Mouse (Mus musculus) neural tube, embryonic 15.5 days (tissue): ENCODE measurements at regions not wholly inside any gene's neighbourhood (a gene's known extent, or its start where the extent isn't known, plus 50 kb on each side); places are given as distances from the start of the nearest gene placed in this dataset.
A peak's percentile ranks its signal among the peaks of the same experiment; 100 is the strongest.

Experiments
- ATAC-seq: fragments of 200-750 bp; cut with Nextera tagmentation; 2 replicates; pipeline ENCODE4 v1.8.0; 2017; ENCODE audit warnings: mild to moderate bottlenecking, moderate TSS enrichment, moderate library complexity; ENCODE audit not compliant: low FRiP score
- H3K27ac ChIP-seq: fragments of 300-500 bp; sonication (generic); replicated peaks from 2 replicates; pipeline ENCODE4 v1.5.1; 2015; ENCODE audit warnings: mild to moderate bottlenecking, inconsistent platforms
- H3K27me3 ChIP-seq: fragments of 300-500 bp; sonication (generic); replicated peaks from 2 replicates; pipeline ENCODE4 v1.6.1; 2015; ENCODE audit warnings: inconsistent platforms
- H3K36me3 ChIP-seq: fragments of 300-500 bp; sonication (generic); 2 replicates; pipeline ENCODE4 v1.6.1; 2015; ENCODE audit warnings: inconsistent platforms
- H3K4me1 ChIP-seq: fragments of 300-500 bp; sonication (generic); 2 replicates; pipeline ENCODE4 v1.6.1; 2015; ENCODE audit warnings: inconsistent platforms
- H3K4me2 ChIP-seq: fragments of 300-500 bp; sonication (generic); 2 replicates; pipeline ENCODE4 v1.6.1; 2015; ENCODE audit warnings: inconsistent platforms, mild to moderate bottlenecking, moderate library complexity
- H3K4me3 ChIP-seq: fragments of 300-500 bp; sonication (generic); replicated peaks from 2 replicates; pipeline ENCODE4 v1.5.1; 2015; ENCODE audit warnings: mild to moderate bottlenecking, inconsistent platforms
- H3K9ac ChIP-seq: fragments of 300-500 bp; sonication (generic); replicated peaks from 2 replicates; pipeline ENCODE4 v1.6.1; 2015; ENCODE audit warnings: mild to moderate bottlenecking, inconsistent platforms
- H3K9me3 ChIP-seq: fragments of 300-500 bp; sonication (generic); replicated peaks from 2 replicates; pipeline ENCODE4 v1.6.1; 2016; ENCODE audit warnings: inconsistent platforms
- WGBS: fragments of 180-500 bp; shearing (Covaris S2); methylation state at CpG from one replicate; pipeline ENCODE4 v1.1.7; 2015; ENCODE audit warnings: mixed read lengths; 5-methylcytosine and 5-hydroxymethylcytosine counted together

- no peak overlapping the region for H3K4me3 ChIP-seq
- H3K27ac ChIP-seq = no peak overlapping the region
- H3K36me3 ChIP-seq = no peaks in the 10 kb centered on the region
- H3K4me2 ChIP-seq = peak overlapping the region; percentile 36
- H3K4me1 ChIP-seq = peaks cover 13% of the 10 kb centered on the region
- no peaks in the 10 kb centered on the region for H3K27me3 ChIP-seq
- H3K9me3 ChIP-seq = no peaks in the 10 kb centered on the region
- no peak overlapping the region for H3K9ac ChIP-seq
- no peak for ATAC-seq
- 20% methylated on average over 6 of the region's 6 CpGs for WGBS
Measured at GRCm38 (mm10) chr2:21267149-21267761, 61.7 kb downstream of the Thnsl1 start.

DNA sequence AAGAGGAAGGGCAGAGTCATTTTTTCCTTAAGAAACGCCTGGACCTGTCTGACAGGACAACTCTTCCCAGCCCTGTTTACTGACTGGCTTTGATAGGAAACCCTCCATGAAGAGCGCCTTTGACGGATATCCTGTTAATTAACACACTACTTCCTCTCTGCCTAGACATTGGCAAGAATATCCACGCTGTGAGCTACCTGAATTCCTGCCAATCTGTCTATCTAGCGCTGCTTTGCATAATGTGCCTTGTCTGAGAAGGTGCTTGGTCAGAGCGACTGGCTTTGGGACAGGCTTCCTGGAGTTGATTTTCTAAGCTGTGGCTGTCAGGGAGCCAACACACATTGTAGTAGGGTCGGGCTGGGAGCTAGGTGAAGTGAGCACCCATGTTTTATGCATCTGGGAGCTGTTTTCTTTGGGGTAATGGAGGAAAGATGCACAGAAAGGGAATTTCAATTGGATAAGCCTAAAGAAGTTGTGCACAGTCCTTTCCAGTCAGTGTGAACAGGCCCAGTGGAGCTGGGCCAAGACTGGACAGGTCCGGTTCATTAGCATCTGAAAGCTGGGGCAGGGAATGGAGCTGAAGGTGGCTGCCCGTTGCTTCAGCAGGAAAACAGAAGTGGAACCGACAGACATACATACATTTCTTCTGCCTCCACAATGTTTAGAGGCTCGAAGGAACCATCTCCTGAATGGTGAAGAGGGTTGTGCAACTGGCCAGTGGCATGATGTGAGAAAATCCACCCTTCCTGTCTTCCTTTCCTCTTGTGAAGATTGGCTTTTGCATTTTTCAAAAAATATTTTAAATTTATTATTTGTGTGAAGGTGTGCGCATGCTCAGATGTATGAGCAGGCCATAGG is 64.7 kb downstream of the Thnsl1 start:
- Histone ChIP-seq H3K4me2 (no peak overlapping the region), H3K9ac (no peak overlapping the region), H3K27me3 (no peaks in the 10 kb centered on the region), H3K27ac (0 out of 2 replicates have a peak overlapping the region, but pooled peaks have one; percentile 18), H3K36me3 (no peaks in the 10 kb centered on the region), H3K4me3 (no peak overlapping the region), H3K9me3 (no peaks in the 10 kb centered on the region), H3K4me1 (peaks cover 13% of the 10 kb centered on the region)
- 68% methylated on average over 12 of the region's 12 CpGs for whole genome bisulfite sequencing
- ATAC-seq = peak; percentile 60

DNA sequence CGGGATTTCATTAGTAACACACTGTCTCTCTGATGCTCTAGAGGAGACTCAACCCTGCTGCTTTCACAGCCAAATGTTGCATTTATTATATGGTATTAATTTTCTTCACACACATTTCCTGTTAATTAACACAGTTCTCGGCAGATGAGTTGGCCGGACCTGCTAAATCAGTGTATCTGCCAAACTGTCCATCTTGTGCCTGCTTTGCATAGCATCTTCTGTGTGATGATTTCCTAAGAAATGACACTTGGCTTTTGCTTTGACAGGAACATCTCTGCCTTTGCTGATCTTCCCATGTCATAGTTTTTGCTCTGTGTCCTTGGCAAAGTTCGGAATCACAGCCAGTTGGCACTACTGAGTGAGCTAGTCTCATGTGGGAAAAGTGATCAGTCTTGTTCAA is 67.9 kb downstream of the Thnsl1 start:
- Histone ChIP-seq H3K4me1 (0 out of 2 replicates have a peak, but pooled peaks cover 4% of the 10 kb centered on the region), H3K27me3 (no peaks in the 10 kb centered on the region), H3K4me3 (no peak overlapping the region), H3K36me3 (no peaks in the 10 kb centered on the region), H3K27ac (no peak overlapping the region), H3K9ac (no peak overlapping the region), H3K9me3 (no peaks in the 10 kb centered on the region), H3K4me2 (no peak overlapping the region)
- ATAC-seq = no peak
- 81% methylated on average over 4 of the region's 4 CpGs for WGBS

GRCm38 (mm10) chr2:21275315-21275714 is 69.8 kb downstream of the Thnsl1 start:
- WGBS = 70% methylated on average over 4 of the region's 4 CpGs
- no peak overlapping the region for H3K27ac ChIP-seq
- H3K4me3 ChIP-seq = no peak overlapping the region
- H3K9me3 ChIP-seq = no peaks in the 10 kb centered on the region
- no peak for ATAC-seq
- no peaks in the 10 kb centered on the region for H3K36me3 ChIP-seq
- H3K27me3 ChIP-seq = no peaks in the 10 kb centered on the region
- no peak overlapping the region for H3K9ac ChIP-seq
- no peaks in the 10 kb centered on the region for H3K4me1 ChIP-seq
- H3K4me2 ChIP-seq = no peak overlapping the region

GRCm38 (mm10) chr2:21280794-21281420 is 75.4 kb downstream of the Thnsl1 start:
- Histone ChIP-seq H3K9ac (no peak overlapping the region), H3K27me3 (no peaks in the 10 kb centered on the region), H3K36me3 (no peaks in the 10 kb centered on the region), H3K4me2 (no peak overlapping the region), H3K4me1 (no peaks in the 10 kb centered on the region), H3K9me3 (no peaks in the 10 kb centered on the region), H3K4me3 (no peak overlapping the region), H3K27ac (no peak overlapping the region)
- 30% methylated on average over 9 of the region's 9 CpGs for WGBS
- ATAC-seq = peak; percentile 84

DNA sequence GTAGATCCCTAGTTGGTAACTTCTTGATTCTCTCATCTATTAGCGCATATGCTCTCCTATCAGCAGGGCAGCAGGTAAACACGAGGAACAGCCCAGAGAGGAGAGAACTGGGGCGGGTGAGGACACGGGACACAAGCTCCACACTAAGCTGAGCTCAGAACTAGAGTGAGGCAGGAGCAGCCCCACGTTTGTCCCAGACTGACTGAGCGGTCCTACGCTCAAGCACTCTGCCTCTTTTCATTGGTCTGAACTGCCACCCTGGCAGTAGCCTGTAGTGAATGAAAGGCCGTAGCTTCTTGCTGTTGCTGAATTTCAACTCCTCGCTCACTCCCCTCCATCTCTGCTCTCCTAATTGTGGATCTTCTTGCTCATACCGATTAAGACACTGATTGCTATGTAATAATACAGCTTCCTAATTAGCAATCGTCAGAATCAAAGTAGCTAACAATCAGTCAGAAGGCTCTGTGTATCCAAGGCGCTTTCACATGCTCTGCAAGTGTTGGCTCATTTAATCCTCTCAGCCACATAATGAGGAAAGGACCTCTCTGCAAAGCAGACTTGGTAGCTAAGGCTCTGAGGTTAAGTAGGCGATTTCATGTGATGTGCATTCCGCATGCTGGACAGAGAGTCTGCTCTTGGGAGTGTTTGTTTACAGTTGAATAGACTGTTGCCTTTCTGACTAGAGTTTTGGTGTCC is 77.1 kb downstream of the Thnsl1 start:
- WGBS = 68% methylated on average over 14 of the region's 14 CpGs

GRCm38 (mm10) chr2:21284881-21285280 is 79.4 kb downstream of the Thnsl1 start:
- no peaks in the 10 kb centered on the region for H3K27me3 ChIP-seq
- H3K36me3 ChIP-seq = no peaks in the 10 kb centered on the region
- H3K4me1 ChIP-seq = no peaks in the 10 kb centered on the region
- H3K9me3 ChIP-seq = no peaks in the 10 kb centered on the region
- 94% methylated on average over 3 of the region's 3 CpGs for WGBS
- no peak overlapping the region for H3K9ac ChIP-seq
- no peak overlapping the region for H3K27ac ChIP-seq
- H3K4me3 ChIP-seq = no peak overlapping the region
- ATAC-seq = no peak
- H3K4me2 ChIP-seq = no peak overlapping the region

More for the DNA sequence above, 77.1 kb downstream of the Thnsl1 start:
- Histone ChIP-seq H3K4me3 (no peak overlapping the region), H3K27me3 (no peaks in the 10 kb centered on the region), H3K27ac (no peak overlapping the region), H3K9me3 (no peaks in the 10 kb centered on the region), H3K9ac (no peak overlapping the region), H3K4me2 (no peak overlapping the region), H3K36me3 (no peaks in the 10 kb centered on the region), H3K4me1 (no peaks in the 10 kb centered on the region)
- ATAC-seq = peak; percentile 35; the same call in 1 of the 2 replicates

GRCm38 (mm10) chr2:21287786-21288185 is 79.6 kb upstream of the Gpr158 start:
- no peaks in the 10 kb centered on the region for H3K27me3 ChIP-seq
- ATAC-seq = no peak
- H3K4me3 ChIP-seq = no peak overlapping the region
- H3K4me2 ChIP-seq = no peak overlapping the region
- WGBS = 83% methylated on average over 13 of the region's 13 CpGs
- no peaks in the 10 kb centered on the region for H3K36me3 ChIP-seq
- H3K27ac ChIP-seq = no peak overlapping the region
- H3K9ac ChIP-seq = no peak overlapping the region
- H3K9me3 ChIP-seq = no peaks in the 10 kb centered on the region
- H3K4me1 ChIP-seq = peaks cover 6% of the 10 kb centered on the region

DNA sequence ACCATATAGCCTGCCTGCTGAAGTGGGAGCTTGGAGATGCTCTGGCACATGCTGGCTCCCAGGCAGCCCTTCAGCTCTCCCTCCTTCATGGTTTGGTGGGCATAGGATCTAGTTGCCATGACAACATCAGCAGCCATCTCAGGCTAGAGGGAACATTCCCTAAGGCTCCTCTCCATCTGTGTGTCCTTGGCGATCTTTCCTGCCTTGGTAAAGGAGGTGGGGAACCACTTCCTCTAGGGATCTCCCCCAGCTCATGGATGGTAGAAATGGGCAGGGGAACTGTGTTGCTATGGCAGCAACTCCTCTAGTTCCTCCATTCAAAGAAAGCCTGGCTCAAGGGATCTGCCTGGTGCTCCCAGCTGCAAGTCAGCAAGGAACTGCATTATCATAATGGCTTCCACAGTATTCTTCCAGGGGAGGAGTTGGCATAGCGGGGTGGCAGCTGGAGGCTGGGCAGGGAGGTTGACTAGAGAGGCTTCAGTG is 74.6 kb upstream of the Gpr158 start:
- peak overlapping the region; percentile 52 for H3K27ac ChIP-seq
- H3K9ac ChIP-seq = no peak overlapping the region
- peak; percentile 87 for ATAC-seq
- no peaks in the 10 kb centered on the region for H3K27me3 ChIP-seq
- H3K4me3 ChIP-seq = no peak overlapping the region
- no peaks in the 10 kb centered on the region for H3K36me3 ChIP-seq
- no peak overlapping the region for H3K4me2 ChIP-seq
- peaks cover 7% of the 10 kb centered on the region for H3K4me1 ChIP-seq
- no peaks in the 10 kb centered on the region for H3K9me3 ChIP-seq
- WGBS = 15% methylated on average over 2 of the region's 2 CpGs

GRCm38 (mm10) chr2:21294002-21294401 is 73.3 kb upstream of the Gpr158 start:
- no peak for ATAC-seq
- Histone ChIP-seq H3K27me3 (no peaks in the 10 kb centered on the region), H3K36me3 (no peaks in the 10 kb centered on the region), H3K4me2 (no peak overlapping the region), H3K27ac (no peak overlapping the region), H3K9ac (no peak overlapping the region), H3K9me3 (no peaks in the 10 kb centered on the region), H3K4me1 (peaks cover 7% of the 10 kb centered on the region), H3K4me3 (no peak overlapping the region)
- 67% methylated on average over 2 of the region's 2 CpGs for WGBS

GRCm38 (mm10) chr2:21299681-21300080 is 67.7 kb upstream of the Gpr158 start:
- Histone ChIP-seq H3K27ac (no peak overlapping the region), H3K4me3 (no peak overlapping the region), H3K9ac (no peak overlapping the region), H3K9me3 (no peaks in the 10 kb centered on the region), H3K4me2 (no peak overlapping the region), H3K27me3 (no peaks in the 10 kb centered on the region), H3K36me3 (no peaks in the 10 kb centered on the region), H3K4me1 (no peaks in the 10 kb centered on the region)
- ATAC-seq = no peak
- 93% methylated on average over 5 of the region's 5 CpGs for WGBS
